Mouse (Mus musculus) liver, embryonic 14.5 days (tissue): ENCODE results near the gene Prdx6b.

Experiments
- CTCF ChIP-seq: IDR thresholded peaks from 2 replicates; pipeline ENCODE4 v1.5.1; 2016; ENCODE audit warnings: antibody characterized with exemption, low read depth, control low read depth
- EP300 ChIP-seq: IDR thresholded peaks from 2 replicates; pipeline ENCODE4 v1.6.1; 2016; ENCODE audit warnings: antibody characterized with exemption, low read depth

GRCm38 (mm10) chr2:80340537-80340936, 48.3 kb downstream of the Prdx6b start:
- no peak for TF ChIP-seq CTCF
- no peak for TF ChIP-seq EP300
